Mouse (Mus musculus): Measurements from ENCODE around the gene Dtymk.

DNA sequence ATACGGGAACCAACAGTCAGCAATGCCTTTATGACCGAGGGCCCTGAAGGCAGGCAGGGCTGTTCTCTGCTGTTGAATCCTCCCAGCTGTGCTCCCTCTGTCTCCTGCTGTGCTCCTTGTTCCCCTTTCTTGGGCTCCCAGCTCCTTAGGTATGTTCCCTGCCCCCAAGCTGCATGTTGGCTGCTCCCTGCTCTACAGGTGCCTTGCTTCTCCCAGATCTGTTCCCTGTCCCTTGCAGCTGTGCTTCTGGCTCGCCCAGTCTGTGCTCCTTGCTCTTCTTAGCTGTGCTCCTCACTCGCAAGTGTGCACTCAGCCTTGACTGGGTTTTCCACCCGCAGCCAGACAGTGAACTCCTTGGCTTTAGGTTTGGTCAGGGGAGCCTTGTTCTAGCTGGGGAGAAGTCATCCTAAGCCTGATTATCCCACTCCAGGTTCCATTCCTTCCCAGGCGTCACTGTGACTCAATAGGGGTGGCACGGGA is 33.0 kb upstream of the Dtymk start:
- TF ChIP-seq CTCF (IDR thresholded peaks at IDR 0.05; ENCODE audit: low read depth) (no peak), EP300 (optimal IDR thresholded peaks at IDR 0.05) (no peak)

Data from stomach, postnatal 0 days (tissue).